Mouse (Mus musculus): ENCODE data around the gene Dhx35.

DNA sequence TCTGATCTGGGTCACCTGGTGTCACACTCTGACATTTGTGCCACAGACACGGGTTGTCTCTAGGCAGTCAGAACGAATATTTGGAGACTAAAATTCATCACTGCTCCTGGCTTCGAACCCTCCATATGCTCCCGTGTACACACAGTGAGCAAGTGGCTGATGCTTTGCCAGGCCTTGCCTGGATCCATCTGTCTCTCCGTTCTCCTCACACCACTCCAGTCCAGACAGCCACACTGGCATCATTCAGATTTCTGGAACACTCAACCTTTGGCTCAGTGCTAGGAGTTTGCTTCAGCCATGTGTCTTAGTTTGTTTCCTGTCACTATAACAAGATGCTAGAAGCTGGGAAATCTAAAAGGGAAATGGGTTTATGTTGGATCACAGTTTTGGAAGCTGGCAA lies 93.9 kb downstream of the Dhx35 start:
- no peak for TF ChIP-seq CTCF (IDR thresholded peaks at IDR 0.05; ENCODE audit: low read depth, low read length)
- TF ChIP-seq POLR2A (IDR thresholded peaks at IDR 0.05; ENCODE audit: extremely low read depth, insufficient read depth, low read length), result no peak

All from liver, adult 2 months (tissue).